Mouse (Mus musculus): ENCODE results near the gene Efcab2. TPM values are rescaled to one million over a fixed set of nuclear protein-coding genes. Genes with fewer than 3 reads are reported as not detected.
A peak's percentile ranks its signal among the peaks of the same experiment; 100 is the strongest.

Gene Efcab2
- total RNA-seq, 2 experiments from 2014 or later: 8.1 to 10.1 TPM

DNA sequence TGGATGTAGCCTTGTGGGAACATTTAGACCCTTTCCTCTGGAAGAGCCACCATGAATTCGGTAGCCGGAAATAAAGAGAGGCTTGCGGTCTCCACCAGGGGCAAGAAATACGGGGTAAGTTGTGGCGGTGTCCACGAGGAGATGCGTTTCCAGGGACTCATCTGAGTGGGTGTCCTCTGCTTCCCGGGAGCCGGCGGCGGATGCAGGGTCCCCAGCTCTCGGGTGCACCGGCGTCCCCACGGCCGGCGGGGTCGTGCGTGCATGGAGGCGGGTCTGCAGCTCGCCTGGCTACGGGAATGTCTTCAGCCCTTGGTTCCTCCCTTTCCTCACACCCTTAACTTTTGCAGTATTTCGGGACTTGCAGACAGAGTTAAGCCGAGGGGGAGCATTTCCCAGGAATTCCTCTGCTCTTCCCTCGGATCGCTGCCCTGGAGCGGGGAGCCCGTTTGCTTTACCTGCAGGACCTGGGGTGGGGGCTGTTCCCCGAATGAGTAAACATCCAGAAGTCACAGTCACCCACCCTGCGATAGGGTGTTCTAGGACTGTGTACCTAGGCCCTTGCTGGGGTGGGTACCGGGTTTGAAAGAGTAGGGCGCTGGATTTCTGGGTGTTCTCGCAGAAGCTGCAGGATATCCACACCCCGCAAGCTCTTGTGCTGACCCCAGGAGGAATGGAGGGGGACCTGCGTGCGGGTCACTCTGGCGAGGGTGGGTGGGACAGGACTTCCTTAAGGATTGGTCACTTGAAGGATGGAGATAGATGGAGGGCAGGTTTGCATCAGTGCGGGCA lies 123.8 kb downstream of the Efcab2 start:
- peak; percentile 17 to 44 for DNase-seq (ENCODE audit: extremely low spot score in 1 of 2, low spot score in 1 of 2)

DNA sequence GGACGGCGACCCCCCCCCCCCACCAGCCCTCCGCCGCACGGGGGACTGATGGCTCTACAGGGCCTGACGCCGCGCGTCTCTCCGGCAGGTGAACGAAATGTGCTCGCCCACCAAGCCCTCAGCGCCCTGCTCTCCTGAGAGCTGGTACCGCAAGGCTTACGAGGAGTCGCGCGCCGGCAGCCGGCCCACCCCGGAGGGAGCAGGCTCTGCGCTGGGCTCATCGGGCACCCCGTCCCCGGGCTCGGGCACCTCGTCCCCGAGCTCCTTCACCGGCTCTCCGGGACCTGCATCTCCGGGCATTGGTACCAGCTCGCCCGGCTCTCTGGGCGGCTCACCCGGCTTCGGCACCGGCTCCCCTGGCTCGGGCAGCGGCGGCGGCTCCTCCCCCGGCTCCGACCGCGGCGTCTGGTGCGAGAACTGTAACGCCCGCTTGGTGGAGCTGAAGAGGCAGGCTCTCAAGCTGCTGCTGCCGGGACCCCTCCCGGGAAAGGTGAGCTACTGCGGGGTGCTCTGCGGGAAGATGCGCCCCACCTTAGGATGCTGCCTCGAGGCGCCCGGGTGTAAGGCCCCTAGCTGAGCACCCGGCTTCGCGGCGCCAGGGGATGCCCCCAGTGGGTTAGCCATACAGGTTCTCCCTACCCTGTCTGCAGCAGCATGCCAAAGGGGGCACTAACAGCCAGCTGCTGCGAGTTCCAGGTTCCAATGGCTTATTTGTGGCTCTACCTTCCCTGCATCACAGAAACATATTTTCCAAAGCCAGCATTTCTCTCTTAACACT lies 124.6 kb downstream of the Efcab2 start:
- peak; percentile 82 to 91 for DNase-seq (ENCODE audit: extremely low spot score in 1 of 2, low spot score in 1 of 2)

Small RNA genes within 50 kb of the gene (microRNA-seq; reads per million reads assigned to microRNA genes)
- gene Gm27458: 0 reads per million in 2 experiments

Other genes starting within 250 kb of the Efcab2 start
- gene Desi2, start 218.7 kb upstream of the Efcab2 start, total RNA-seq (2021): 10 to 100 TPM; 19.9 to 20.7 TPM
- 10 to 100 TPM; 38.4 to 39.1 TPM for gene Cox20, start 87.0 kb upstream of the Efcab2 start, total RNA-seq (2021)
- gene Hnrnpu, start 68.3 kb upstream of the Efcab2 start, total RNA-seq (2021): 100 to 1,000 TPM; 348 to 416 TPM
- gene Kif26b, start 123.0 kb downstream of the Efcab2 start, total RNA-seq (2021): 10 to 100 TPM; 22.6 to 26.2 TPM

Data from layer of hippocampus, postnatal 25 days (tissue).